Mouse (Mus musculus): ENCODE data around the gene Prl. TPM values are rescaled to one million over a fixed set of nuclear protein-coding genes. Genes with fewer than 3 reads are reported as not detected.
"Not testable (repeated sequence)": the region's sequence is repeated elsewhere in the genome, so short reads cannot be mapped to it uniquely, and the experiment has no call there.

Prl gene
- not detected for total RNA-seq (2021)

DNA sequence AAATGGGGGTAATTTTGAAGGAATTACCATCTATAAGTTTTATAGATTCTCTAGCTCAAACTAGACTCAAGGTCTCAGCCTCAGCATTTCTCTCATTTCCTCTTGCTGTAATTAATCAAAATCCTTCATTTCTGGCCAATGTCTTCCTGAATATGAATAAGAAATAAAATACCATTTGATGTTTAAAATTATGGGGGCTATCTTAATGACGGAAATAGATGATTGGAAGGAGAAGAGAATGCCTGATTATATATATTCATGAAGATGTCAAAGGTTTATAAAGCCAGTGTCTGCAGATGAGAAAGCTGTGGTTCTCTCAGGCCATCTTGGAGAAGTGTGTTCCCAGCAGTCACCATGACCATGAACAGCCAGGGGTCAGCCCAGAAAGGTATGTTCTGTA is at the start of gene Prl:
TSS of gene Prl (plus strand) at position 301 of the 400 bp plus-strand sequence.
- no peak for DNase-seq

DNA sequence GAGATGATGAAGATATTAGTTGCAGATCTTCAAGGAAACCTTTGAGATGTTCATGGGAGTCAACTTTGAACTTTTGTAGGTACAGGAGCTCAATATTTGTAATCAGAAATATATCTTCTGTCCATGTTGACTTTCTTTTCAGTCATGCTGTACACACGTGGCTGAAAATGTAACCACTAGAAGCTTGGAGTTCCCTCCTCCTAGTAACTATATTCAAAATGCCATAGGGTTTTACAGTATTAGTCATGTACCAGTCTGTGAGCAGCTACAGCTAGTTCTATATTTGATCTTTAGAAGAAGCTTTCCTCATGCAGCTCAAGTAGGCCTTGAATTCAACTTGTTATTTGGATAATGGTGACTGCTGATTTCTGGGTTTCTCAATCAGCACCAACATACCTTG is 30.8 kb upstream of the Prl start:
- no peak for DNase-seq

DNA sequence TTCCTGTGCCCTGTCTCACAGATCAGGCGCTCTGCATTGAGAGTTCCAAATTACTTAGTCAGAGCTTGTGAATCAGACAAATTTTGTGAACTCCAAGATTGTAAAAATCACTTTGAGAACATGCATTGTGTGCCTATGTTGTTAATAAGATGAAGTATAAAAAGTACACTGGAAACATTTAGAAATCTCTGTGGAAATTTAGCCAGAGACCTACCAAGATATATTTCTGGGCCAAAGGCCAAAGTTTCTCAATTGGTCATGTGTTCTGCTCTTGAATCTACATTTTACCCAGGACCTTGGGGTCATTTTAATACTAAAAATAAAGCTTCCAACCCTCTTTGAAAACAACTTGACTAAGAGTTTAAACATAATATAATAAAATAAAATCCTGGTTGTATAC is 30.0 kb upstream of the Prl start:
- DNase-seq, result no peak

DNA sequence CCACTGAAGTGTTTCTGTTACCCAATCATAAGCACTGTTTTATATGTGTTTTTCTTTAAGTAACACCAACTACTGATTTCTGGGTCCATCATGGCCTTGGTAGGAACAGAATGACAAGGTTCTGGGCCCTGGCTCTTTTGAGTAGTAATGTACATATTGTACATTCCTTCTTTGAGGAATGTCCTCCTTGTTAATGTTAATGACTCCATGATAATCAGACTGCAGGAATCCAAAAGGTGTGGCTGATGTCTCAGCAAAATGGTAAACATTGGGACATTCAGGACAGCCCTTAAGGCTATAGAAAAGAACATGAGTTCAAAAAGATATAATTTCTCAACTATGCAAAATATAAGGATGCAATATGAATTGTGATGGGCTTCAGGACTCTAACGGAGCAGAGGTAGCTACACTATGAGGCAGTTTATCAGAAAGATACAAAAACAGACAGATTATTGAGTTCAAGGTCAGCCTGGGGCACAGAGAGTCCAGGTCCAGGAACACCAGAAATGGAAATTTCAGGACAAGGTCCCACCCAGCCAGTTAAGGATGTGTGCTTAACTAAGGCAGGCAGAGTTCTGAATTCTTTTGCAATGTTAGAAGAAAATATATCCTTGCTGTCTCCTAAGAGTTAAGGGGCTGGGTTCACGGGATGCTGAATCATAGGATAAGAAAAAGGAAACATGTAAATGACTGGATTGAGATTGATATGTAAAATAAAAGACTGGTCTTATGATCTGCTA is 28.7 kb upstream of the Prl start:
- no peak for DNase-seq

DNA sequence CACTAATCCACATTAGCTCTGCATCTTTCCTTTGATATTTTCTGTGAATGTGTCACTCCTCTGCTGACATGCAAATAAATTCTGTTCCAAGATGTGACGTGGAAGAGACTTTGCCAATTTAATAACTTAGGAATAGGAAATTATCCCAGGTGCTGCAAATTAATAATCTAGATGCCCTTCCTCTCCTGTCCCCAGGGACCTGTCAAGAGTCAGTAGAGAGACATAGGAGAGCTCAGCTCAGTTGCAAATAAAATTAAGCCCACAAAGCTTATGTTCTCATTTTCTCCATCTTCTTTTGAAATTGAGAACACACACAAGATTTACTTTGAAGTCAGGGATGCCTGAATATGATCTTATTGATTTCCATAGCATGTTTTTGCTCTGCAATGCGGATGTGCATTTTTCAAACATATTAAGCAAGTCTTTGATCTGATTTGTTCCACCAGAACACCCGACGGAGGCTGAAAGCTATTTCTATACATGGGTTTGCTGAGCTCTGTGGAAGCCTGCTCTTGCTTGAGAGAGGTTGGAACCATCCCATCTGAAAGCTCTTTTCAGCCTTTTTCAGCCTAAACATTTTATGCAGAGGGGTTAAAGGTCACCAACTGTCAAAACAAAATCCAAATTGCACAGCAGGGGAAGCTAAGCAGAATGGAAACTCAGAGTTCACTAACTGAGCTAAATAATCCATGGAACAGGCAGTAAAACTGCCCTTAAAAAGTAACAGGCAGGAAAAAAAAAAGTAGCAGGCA is 26.1 kb upstream of the Prl start:
- no peak for DNase-seq

DNA sequence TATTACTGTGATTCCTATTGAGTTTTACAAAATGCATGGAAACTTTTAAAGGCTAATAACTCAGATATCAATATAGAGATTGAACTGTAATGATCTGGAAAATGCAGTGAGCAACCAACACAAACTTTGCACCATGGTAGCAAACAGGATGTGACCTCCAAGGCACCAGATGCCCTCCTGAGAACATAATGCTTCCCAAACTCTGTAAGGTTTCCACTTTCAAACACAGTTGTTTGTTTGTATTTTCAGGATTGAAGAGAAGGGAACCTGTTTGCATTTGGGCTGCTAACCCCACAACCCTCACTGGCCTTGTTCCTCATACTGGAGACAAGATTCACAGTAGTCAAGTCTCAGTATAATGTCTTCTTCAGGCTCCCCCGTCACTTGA is 25.5 kb upstream of the Prl start:
- no peak for DNase-seq

DNA sequence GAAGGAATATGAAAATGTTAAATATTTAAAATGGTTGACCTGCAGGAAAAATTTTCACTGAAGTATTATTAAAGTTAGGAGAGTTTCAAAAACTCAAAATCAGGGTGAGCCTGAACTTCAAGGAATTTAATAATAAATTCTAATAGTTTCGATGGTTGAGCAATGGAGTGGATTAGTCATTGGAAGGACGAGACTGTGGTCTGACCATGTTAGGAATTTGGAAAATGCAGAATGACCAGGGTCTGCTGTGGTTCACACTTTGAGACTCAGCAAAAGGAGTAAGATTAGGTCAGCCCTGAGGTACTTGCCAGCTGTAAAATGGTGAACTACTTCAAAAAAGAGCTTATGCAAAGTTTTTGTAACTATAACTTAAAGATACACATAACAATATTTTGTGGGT is 24.4 kb upstream of the Prl start:
- no peak for DNase-seq

DNA sequence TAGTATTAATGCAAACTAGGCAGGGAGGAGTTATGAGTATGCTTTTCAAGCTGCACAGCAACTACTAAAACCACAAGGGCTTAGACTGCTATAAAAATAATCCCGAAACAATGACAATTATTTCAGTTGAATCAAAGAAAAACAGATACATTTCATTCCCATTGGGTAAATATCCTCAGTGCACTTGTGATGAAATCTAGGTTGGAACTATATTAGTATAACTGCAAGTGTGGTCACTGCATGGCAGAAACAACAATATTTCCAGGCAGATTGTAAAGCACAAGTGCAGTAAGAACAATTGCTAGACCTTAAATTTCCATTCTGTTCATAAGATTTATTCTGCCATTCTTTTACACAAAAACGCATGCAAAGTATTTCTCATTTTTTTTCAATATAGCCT is 15.2 kb upstream of the Prl start:
- no peak for DNase-seq

DNA sequence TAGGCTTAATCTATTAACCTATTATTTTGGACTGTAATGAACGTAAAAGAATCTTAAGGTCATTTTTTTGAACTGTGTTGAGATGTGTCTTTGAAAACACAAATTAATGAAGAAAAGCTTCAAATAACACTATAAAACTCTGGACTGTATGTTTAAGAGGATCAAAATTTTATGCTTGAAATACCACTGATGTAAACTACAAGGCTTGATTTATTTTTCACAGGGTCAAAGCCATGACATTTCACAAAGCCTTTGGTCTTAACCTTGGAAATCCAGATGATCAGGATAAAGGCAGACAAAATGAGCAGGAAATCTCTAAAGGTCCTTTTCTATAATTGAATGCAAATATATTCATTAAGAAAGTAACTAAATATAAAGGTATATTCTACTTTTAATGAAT is 14.0 kb upstream of the Prl start:
- DNase-seq, result no peak

DNA sequence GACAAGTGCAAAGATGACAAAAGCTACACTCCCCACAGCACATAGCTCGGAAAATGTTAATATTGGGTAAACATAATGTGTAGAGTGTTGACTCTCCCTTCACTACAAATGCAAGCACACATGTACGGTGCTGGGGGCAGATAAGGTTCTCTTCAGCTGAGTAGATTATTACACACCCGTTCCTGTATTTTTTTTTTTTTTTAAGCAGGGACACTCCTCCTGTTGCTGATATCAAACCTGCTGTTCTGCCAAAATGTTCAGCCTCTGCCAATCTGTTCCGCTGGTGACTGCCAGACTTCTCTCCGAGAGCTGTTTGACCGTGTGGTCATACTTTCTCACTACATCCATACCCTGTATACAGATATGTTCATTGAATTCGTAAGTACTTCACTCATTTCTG is 1.8 kb downstream of the Prl start:
- peak; percentile 56 to 58 for DNase-seq

DNA sequence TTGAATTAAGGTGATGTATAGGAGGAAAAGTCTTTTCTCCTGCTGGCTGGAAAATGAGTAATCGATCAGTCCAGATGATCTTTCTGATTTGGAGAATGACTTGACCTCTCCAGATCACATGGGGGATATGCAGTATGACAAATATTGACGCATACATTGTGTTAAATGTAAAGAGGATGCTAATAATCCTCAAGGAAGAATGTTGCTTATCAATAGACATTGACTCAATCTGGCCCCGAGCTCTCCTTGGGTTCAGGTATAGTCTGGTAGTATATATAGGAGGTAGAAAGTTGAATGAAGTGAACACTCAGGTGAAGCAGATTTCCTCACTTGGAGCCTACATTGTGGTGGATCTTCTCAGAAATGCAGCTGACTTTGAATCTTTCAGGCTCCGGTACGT is 36.5 kb downstream of the Prl start, which contains the start of gene Prl3d1:
TSS of gene Prl3d1 (plus strand) at position 301 of the 400 bp plus-strand sequence.
- not testable (repeated sequence) for DNase-seq

Other genes with a start within 250 kb of the Prl start
- not detected for gene Prl3d1, start 36.6 kb downstream of the Prl start, total RNA-seq (2021)
- gene Prl3d2, start 64.1 kb downstream of the Prl start, total RNA-seq (2021), result not detected
- not detected for gene Prl3d3, start 99.2 kb downstream of the Prl start, total RNA-seq (2021)
- gene Prl3c1, start 139.1 kb downstream of the Prl start, total RNA-seq (2021), result not detected
- not detected for gene Prl3b1, start 184.3 kb downstream of the Prl start, total RNA-seq (2021)
- not detected for gene Prl3a1, start 201.9 kb downstream of the Prl start, total RNA-seq (2021)

Measured in layer of hippocampus, postnatal 36 days (tissue).